Mouse (Mus musculus): ENCODE measurements around the gene Efnb3. TPM values are rescaled to one million over a fixed set of nuclear protein-coding genes. Genes with fewer than 3 reads are reported as not detected.

The Efnb3 gene
- total RNA-seq, 2 experiments from 2014 or later: 2.2 to 3.8 TPM

DNA sequence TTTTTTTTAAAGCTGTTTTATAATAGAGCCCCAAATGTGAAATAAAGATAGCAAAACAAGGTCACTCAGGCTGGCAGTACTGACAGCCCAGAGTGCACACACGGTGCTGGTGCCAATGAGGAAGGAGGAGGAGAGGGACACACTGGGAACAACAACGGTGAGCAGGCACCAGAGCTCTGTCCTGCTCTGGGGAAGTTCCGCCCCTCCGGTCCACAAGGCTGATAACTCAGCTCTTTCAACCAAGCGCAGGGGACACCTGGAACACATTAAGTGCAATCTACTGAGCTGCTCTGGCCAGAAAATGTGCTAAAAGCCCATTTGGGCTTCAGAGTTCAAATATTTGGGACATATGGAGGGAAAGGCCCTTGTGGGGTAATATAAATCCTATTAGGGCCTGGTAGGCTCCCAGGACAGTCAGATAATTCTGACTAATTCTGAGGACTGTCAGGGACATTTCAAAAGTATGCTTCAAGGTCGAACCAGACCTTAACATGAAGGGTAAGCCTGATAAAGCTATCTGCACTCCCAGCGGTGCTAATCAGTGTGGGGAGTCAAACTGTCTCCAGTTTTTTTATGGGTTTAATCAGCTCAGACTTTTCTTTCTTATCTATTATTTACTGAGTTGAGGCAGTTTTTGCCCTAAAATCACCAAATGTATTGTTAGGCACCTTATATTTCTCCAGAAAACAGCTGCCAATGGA, 49.1 kb downstream of the Efnb3 start:
- DNase-seq: no peak

Small RNA genes lying within 50 kb of the gene (microRNA-seq; reads per million reads assigned to microRNA genes)
- not detected for gene Gm27493

Other genes with a start within 250 kb of the Efnb3 start
- gene Cntrob, start 236.4 kb downstream of the Efnb3 start, total RNA-seq (2021): 10 to 100 TPM in 1 of 2 experiments, 1 to 10 TPM in 1; 7.8 to 12.6 TPM
- gene Trappc1, start 236.2 kb downstream of the Efnb3 start, total RNA-seq (2021): 10 to 100 TPM; 75.1 to 78.6 TPM
- gene Kcnab3, start 233.9 kb downstream of the Efnb3 start, total RNA-seq (2021): 1 to 10 TPM; 5.1 to 7.9 TPM
- gene Rnf227, start 219.7 kb downstream of the Efnb3 start, total RNA-seq (2021): 1 to 10 TPM; 4.2 to 7.2 TPM
- gene Chd3, start 190.8 kb downstream of the Efnb3 start, total RNA-seq (2021): 100 to 1,000 TPM in 1 of 2 experiments, 10 to 100 TPM in 1; 93.8 to 128 TPM
- gene Naa38, start 164.7 kb downstream of the Efnb3 start, total RNA-seq (2021): 100 to 1,000 TPM; 124 to 138 TPM
- gene Cyb5d1, start 164.6 kb downstream of the Efnb3 start, total RNA-seq (2021): 10 to 100 TPM; 32.4 to 38.9 TPM
- gene Tmem88, start 162.0 kb downstream of the Efnb3 start, total RNA-seq (2021): 10 to 100 TPM; 29.1 to 33.0 TPM
- gene Kdm6b, start 146.5 kb downstream of the Efnb3 start, total RNA-seq (2021): 10 to 100 TPM; 49.0 to 53.4 TPM
- under 1 TPM; 0.30 TPM for gene Dnah2, start 11.1 kb downstream of the Efnb3 start, total RNA-seq (2021)
- gene Wrap53, start 20.1 kb upstream of the Efnb3 start, total RNA-seq (2021): 10 to 100 TPM in 1 of 2 experiments, 1 to 10 TPM in 1; 8.1 to 12.5 TPM
- gene Trp53, start 20.2 kb upstream of the Efnb3 start, total RNA-seq (2021): 10 to 100 TPM; 59.9 to 75.9 TPM
- 10 to 100 TPM; 38.6 to 52.9 TPM for gene Atp1b2, start 45.7 kb upstream of the Efnb3 start, total RNA-seq (2021)
- gene Shbg, start 57.7 kb upstream of the Efnb3 start, total RNA-seq (2021): under 1 TPM; 0.27 to 0.36 TPM
- gene Sat2, start 61.8 kb upstream of the Efnb3 start, total RNA-seq (2021): 10 to 100 TPM in 1 of 2 experiments, 1 to 10 TPM in 1; 9.2 to 10.1 TPM
- gene Fxr2, start 72.8 kb upstream of the Efnb3 start, total RNA-seq (2021): 10 to 100 TPM; 61.9 to 80.2 TPM
- not detected for gene Sox15, start 95.1 kb upstream of the Efnb3 start, total RNA-seq (2021)
- gene Mpdu1, start 102.4 kb upstream of the Efnb3 start, total RNA-seq (2021): 100 to 1,000 TPM; 114 to 116 TPM
- 10 to 100 TPM in 1 of 2 experiments, 1 to 10 TPM in 1; 9.8 to 12.0 TPM for gene Cd68, start 105.9 kb upstream of the Efnb3 start, total RNA-seq (2021)
- gene Eif4a1, start 112.2 kb upstream of the Efnb3 start, total RNA-seq (2021): 100 to 1,000 TPM; 598 to 631 TPM
- 10 to 100 TPM; 62.6 to 76.3 TPM for gene Senp3, start 121.9 kb upstream of the Efnb3 start, total RNA-seq (2021)
- 1 to 10 TPM; 2.0 to 5.0 TPM for gene Tnfsf13, start 125.6 kb upstream of the Efnb3 start, total RNA-seq (2021)
- 10 to 100 TPM; 18.1 to 19.2 TPM for gene Tnfsf12, start 135.6 kb upstream of the Efnb3 start, total RNA-seq (2021)
- gene Tnfsfm13, start 135.9 kb upstream of the Efnb3 start, total RNA-seq (2021): 1 to 10 TPM; 4.2 to 5.1 TPM
- 10 to 100 TPM; 53.9 to 67.5 TPM for gene Polr2a, start 198.4 kb upstream of the Efnb3 start, total RNA-seq (2021)
- gene Slc35g3, start 201.8 kb upstream of the Efnb3 start, total RNA-seq (2021): not detected
- gene Zbtb4, start 205.7 kb upstream of the Efnb3 start, total RNA-seq (2021): 10 to 100 TPM; 35.5 to 41.2 TPM
- gene Chrnb1, start 235.7 kb upstream of the Efnb3 start, total RNA-seq (2021): 1 to 10 TPM; 2.3 to 7.9 TPM
- 1 to 10 TPM; 2.4 to 3.8 TPM for gene Fgf11, start 241.7 kb upstream of the Efnb3 start, total RNA-seq (2021)
- 1 to 10 TPM; 1.0 TPM for gene Tmem102, start 245.4 kb upstream of the Efnb3 start, total RNA-seq (2021)